Mouse (Mus musculus): ENCODE results near the gene Pabpc5. TPM values are rescaled to one million over a fixed set of nuclear protein-coding genes. Genes with fewer than 3 reads are reported as not detected.

Gene Pabpc5
- polyA plus RNA-seq (2016; fragmentation: Nextera tagmentation; extraction: Ambion mirVana): 0.17 and 0.20 TPM in 2 replicates

- no peaks in the 10 kb centered on the region for H3K27me3 ChIP-seq (ENCODE audit: poor library complexity, severe bottlenecking)
- peak within 1 kb of the TSS; percentile 49 for H3K4me3 ChIP-seq
- 8% methylated on average over 21 of the region's 21 CpGs for WGBS
- no peaks in the 10 kb centered on the region for H3K36me3 ChIP-seq (replicated peaks)
- peak; percentile 60 for DNase-seq (ENCODE audit: extremely low spot score, low spot score)
- H3K27ac ChIP-seq: peak within 1 kb of the TSS; percentile 81
- H3K4me1 ChIP-seq: no peaks in the 10 kb centered on the region
- H3K9me3 ChIP-seq: no peaks in the 10 kb centered on the region
These were observed at the start of gene Pabpc5 for GRCm38 (mm10) chrX:119927081-119927571. Gene Pabpc5, plus strand, starts transcription at chrX:119927196.

- no peaks in the 10 kb centered on the region for H3K36me3 ChIP-seq (replicated peaks)
- H3K4me1 ChIP-seq: no peaks in the 10 kb centered on the region
- no peaks in the 10 kb centered on the region for H3K27me3 ChIP-seq (ENCODE audit: poor library complexity, severe bottlenecking)
- H3K9me3 ChIP-seq: no peaks in the 10 kb centered on the region
- H3K27ac ChIP-seq: no peak overlapping the region
- H3K4me3 ChIP-seq: no peak overlapping the region
- DNase-seq (ENCODE audit: extremely low spot score, low spot score): no peak
- 92% methylated on average over 3 of the region's 3 CpGs for WGBS
These were observed 39.9 kb upstream of the Pabpc5 start for GRCm38 (mm10) chrX:119886957-119887593.

GRCm38 (mm10) chrX:119888326-119888920 lies 38.6 kb upstream of the Pabpc5 start:
- Histone ChIP-seq H3K4me1 (no peaks in the 10 kb centered on the region), H3K36me3 (replicated peaks) (no peaks in the 10 kb centered on the region), H3K27me3 (ENCODE audit: poor library complexity, severe bottlenecking) (no peaks in the 10 kb centered on the region), H3K4me3 (no peak overlapping the region), H3K9me3 (no peaks in the 10 kb centered on the region), H3K27ac (no peak overlapping the region)
- 82% methylated on average over 6 of the region's 6 CpGs for WGBS
- DNase-seq (ENCODE audit: extremely low spot score, low spot score): no peak

- H3K27ac ChIP-seq: no peak overlapping the region
- WGBS: 81% methylated on average over 5 of the region's 5 CpGs
- H3K4me1 ChIP-seq: no peaks in the 10 kb centered on the region
- H3K36me3 ChIP-seq (replicated peaks): no peaks in the 10 kb centered on the region
- DNase-seq (ENCODE audit: extremely low spot score, low spot score): no peak
- no peaks in the 10 kb centered on the region for H3K27me3 ChIP-seq (ENCODE audit: poor library complexity, severe bottlenecking)
- H3K4me3 ChIP-seq: no peak overlapping the region
- no peaks in the 10 kb centered on the region for H3K9me3 ChIP-seq
These were observed 856 bp downstream of the Pabpc5 start for GRCm38 (mm10) chrX:119927852-119928251.

All from forebrain, embryonic 10.5 days (tissue).